Mouse (Mus musculus): Measurements from ENCODE around the gene S100z.

S100z gene

GRCm38 (mm10) chr13:95444824-95445223, 33.7 kb downstream of the S100z start, which contains the start of gene Crhbp:
TSS of gene Crhbp (minus strand) at chr13:95444924.
- DNase-seq (ENCODE audit: low spot score in 2 of 2) = no peak

GRCm38 (mm10) chr13:95444291-95444690, 34.2 kb downstream of the S100z start:
- DNase-seq (ENCODE audit: low spot score in 2 of 2) = no peak

- no peak for DNase-seq (ENCODE audit: low spot score in 2 of 2)
These were observed 34.9 kb downstream of the S100z start for GRCm38 (mm10) chr13:95443376-95444233.

GRCm38 (mm10) chr13:95442901-95443300, 35.6 kb downstream of the S100z start:
- no peak for DNase-seq (ENCODE audit: low spot score in 2 of 2)

GRCm38 (mm10) chr13:95439569-95439968, 39.0 kb downstream of the S100z start:
- DNase-seq (ENCODE audit: low spot score in 2 of 2) = no peak

- no peak for DNase-seq (ENCODE audit: low spot score in 2 of 2)
These were observed 46.8 kb downstream of the S100z start for GRCm38 (mm10) chr13:95431760-95432159.

GRCm38 (mm10) chr13:95427499-95427898, 51.0 kb downstream of the S100z start:
- DNase-seq (ENCODE audit: low spot score in 2 of 2) = no peak

Data from natural killer cell, adult 2 months (primary cell).